Mouse (Mus musculus): Measurements from ENCODE around the gene Lats1. TPM values are rescaled to one million over a fixed set of nuclear protein-coding genes. Genes with fewer than 3 reads are reported as not detected.
"Not testable (repeated sequence)": the region's sequence is repeated elsewhere in the genome, so short reads cannot be mapped to it uniquely, and the experiment has no call there.

Gene Lats1
- polyA plus RNA-seq, 1 experiment from 2014 or later: 7.7 TPM

GRCm38 (mm10) chr10:7737914-7738313 lies 56.9 kb downstream of the Lats1 start:
- H3K27ac ChIP-seq: no peak overlapping the region
- H3K36me3 ChIP-seq (replicated peaks): peaks cover 24% of the 10 kb centered on the region
- H3K4me1 ChIP-seq: no peaks in the 10 kb centered on the region
- no peak overlapping the region for H3K4me3 ChIP-seq
- no peaks in the 10 kb centered on the region for H3K9me3 ChIP-seq
- DNase-seq (ENCODE audit: extremely low spot score, low spot score): no peak
- no peaks in the 10 kb centered on the region for H3K27me3 ChIP-seq (ENCODE audit: poor library complexity, severe bottlenecking)
- 87% methylated on average over 3 of the region's 3 CpGs for WGBS

- not testable (repeated sequence) for H3K27ac ChIP-seq; H3K9me3 ChIP-seq; H3K27me3 ChIP-seq (ENCODE audit: poor library complexity, severe bottlenecking); DNase-seq (ENCODE audit: extremely low spot score, low spot score); H3K4me3 ChIP-seq; H3K4me1 ChIP-seq
- WGBS: 93% methylated on average over 6 of the region's 6 CpGs
- peaks cover 84% of the 10 kb centered on the region for H3K36me3 ChIP-seq (replicated peaks)
These were observed 64.5 kb downstream of the Lats1 start for GRCm38 (mm10) chr10:7745528-7745927.

GRCm38 (mm10) chr10:7748752-7749151 lies 67.7 kb downstream of the Lats1 start:
- H3K27me3 ChIP-seq (ENCODE audit: poor library complexity, severe bottlenecking): no peaks in the 10 kb centered on the region
- H3K36me3 ChIP-seq (replicated peaks): peaks cover 82% of the 10 kb centered on the region
- DNase-seq (ENCODE audit: extremely low spot score, low spot score): no peak
- H3K4me1 ChIP-seq: no peaks in the 10 kb centered on the region
- no peak overlapping the region for H3K4me3 ChIP-seq
- H3K9me3 ChIP-seq: no peaks in the 10 kb centered on the region
- no peak overlapping the region for H3K27ac ChIP-seq
- 93% methylated on average over 6 of the region's 6 CpGs for WGBS

- Histone ChIP-seq H3K4me1 (no peaks in the 10 kb centered on the region), H3K36me3 (replicated peaks) (peaks cover 94% of the 10 kb centered on the region), H3K27me3 (ENCODE audit: poor library complexity, severe bottlenecking) (no peaks in the 10 kb centered on the region), H3K4me3 (no peak overlapping the region), H3K27ac (no peak overlapping the region), H3K9me3 (no peaks in the 10 kb centered on the region)
- DNase-seq (ENCODE audit: extremely low spot score, low spot score): no peak
- WGBS: 95% methylated on average over 2 of the region's 2 CpGs
These were observed 76.5 kb downstream of the Lats1 start for GRCm38 (mm10) chr10:7757544-7757943.

Other genes starting within 250 kb of the Lats1 start
- gene Ulbp1, start 207.6 kb upstream of the Lats1 start, polyA plus RNA-seq (2016; fragmentation: Nextera tagmentation; extraction: Ambion mirVana): 0.59 and 1.0 TPM in 2 replicates
- gene Lrp11, start 91.4 kb upstream of the Lats1 start, polyA plus RNA-seq (2016; fragmentation: Nextera tagmentation; extraction: Ambion mirVana): 6.9 and 7.4 TPM in 2 replicates
- gene Nup43, start 13.7 kb upstream of the Lats1 start, polyA plus RNA-seq (2016; fragmentation: Nextera tagmentation; extraction: Ambion mirVana): 93.1 and 93.6 TPM in 2 replicates
- gene Pcmt1, start 78 bp upstream of the Lats1 start, polyA plus RNA-seq (2016; fragmentation: Nextera tagmentation; extraction: Ambion mirVana): 125 and 134 TPM in 2 replicates
- 69.1 and 71.3 TPM in 2 replicates for gene Katna1, start 44.8 kb downstream of the Lats1 start, polyA plus RNA-seq (2016; fragmentation: Nextera tagmentation; extraction: Ambion mirVana)
- 50.1 and 53.0 TPM in 2 replicates for gene Ginm1, start 111.6 kb downstream of the Lats1 start, polyA plus RNA-seq (2016; fragmentation: Nextera tagmentation; extraction: Ambion mirVana)
- gene Ppil4, start 111.7 kb downstream of the Lats1 start, polyA plus RNA-seq (2016; fragmentation: Nextera tagmentation; extraction: Ambion mirVana): 43.4 and 44.9 TPM in 2 replicates
- gene Zc3h12d, start 151.3 kb downstream of the Lats1 start, polyA plus RNA-seq (2016; fragmentation: Nextera tagmentation; extraction: Ambion mirVana): 0.11 TPM in 1 of 2 replicates, not detected in the other

Data from forebrain, embryonic 10.5 days (tissue).